Mouse (Mus musculus) cerebellum, adult 11-12 months (tissue): ENCODE measurements around the gene Ptpra.

Source experiments
- DNase-seq: peaks from one replicate; pipeline ENCODE4 v3.0.0; 2022

Ptpra gene

DNA sequence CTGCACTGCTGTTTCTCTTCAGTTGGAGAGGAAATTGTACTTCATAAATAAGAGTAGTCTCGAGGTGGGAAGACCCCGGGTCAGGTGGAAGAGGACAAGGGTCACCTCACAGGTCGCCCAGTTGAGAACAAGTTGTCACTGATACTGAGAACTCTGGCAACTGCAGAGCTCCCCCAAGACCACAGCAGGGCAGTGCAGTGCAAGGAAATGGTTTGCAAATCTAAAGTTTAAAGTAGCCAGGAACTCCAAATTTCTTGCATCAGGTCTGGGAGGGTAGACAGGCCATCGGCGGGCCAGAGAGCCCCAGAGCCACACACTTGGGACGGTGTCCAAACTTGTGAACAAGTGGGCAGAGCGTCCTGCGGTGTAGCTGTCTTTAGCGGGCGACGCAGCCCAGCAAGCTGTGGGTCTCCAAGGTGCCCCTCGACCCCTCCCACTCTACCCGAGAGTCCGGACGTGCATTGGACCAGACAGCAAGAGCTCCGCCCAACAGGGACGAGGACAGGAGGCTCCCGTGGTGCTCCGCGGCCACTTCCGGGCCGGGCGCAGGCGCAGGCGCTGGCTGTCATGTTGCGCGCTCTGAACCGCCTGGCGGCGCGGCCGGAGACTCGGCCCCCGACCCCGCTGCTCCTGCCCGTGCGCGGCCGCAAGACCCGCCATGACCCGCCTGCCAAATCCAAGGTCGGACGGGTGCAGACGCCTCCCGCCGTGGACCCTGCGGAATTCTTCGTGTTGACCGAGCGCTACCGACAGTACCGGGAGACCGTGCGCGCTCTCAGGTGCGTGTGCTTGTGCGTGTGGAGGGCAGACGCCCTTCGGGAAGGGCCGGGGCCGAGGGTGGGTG, 113.4 kb downstream of the Ptpra start, which contains the start of gene Mrps26:
Mrps26 (plus strand) TSS at position 531 of the 844 bp plus-strand sequence.
- peak; percentile 94 for DNase-seq

DNA sequence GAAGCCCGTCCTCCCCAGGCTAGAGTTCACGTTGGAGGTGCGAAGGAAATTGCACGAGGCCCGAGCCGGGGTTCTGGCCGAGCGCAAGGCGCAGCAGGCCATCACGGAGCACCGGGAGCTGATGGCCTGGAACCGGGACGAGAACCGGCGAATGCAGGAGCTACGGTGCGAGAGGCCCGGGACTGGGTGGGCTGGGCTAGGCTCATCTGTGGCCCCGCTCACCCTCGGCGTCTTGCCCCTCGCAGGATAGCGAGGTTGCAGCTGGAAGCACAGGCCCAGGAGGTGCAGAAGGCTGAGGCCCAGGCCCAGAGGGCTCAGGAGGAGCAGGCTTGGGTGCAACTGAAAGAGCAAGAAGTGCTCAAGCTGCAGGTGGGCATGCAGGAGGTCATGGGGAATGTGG, 114.0 kb downstream of the Ptpra start:
- peak; percentile 45 for DNase-seq

DNA sequence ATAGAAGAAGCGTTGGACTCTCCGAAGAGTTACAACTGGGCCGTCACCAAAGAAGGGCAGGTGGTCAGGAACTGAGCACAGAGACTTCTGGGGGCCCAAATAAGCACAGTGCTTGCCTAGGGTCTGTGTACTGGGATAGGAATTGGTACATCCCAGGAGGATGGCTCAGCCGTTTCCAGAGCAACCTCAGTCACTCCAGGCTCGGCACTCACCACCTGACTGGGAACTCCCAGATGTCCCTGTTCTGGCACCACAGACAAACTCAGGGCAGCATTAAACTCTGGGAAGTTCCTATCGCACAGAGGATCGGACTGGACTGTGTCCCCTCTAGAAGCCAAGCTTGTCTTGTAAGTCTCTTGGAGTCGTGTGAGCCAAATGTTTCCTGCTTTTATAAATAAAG, 114.9 kb downstream of the Ptpra start:
- DNase-seq, result no peak

DNA sequence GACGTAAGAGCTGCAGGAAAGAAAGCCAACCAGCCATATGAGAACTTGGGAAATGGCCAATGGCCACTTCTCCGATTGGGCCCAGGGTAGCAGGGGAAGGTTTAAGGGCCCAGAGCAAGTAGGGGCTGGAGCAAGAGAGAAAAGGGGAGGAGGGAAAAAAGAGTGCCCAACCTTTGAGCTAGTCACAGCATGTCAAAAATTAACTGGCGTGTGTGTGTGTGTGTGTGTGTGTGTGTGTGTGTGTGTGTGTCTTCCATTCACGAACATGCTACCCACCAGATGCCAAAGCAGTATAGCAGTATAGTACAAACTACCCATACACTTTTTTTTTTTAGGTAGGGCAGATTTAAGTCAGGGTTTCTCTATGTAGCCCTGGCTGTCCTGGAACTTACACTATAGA, 118.8 kb downstream of the Ptpra start:
- no peak for DNase-seq

DNA sequence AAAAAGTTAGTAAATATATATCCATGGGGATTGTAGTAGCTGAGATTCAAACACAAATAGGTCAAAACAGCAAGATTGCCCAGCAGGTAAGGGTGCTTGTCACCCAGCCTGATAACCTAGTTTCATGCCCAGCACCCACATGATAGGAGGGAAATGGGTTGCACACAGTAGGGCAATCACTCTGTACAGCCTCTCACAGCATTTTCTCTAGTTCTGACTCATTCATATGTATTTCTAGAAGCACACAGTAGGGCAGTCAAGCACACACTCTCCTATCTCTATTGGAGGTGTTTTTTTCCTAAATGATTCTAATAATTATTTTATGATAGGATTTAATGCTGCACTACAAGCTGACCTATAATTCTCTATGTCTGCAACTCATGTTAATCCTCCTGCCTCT, 119.8 kb downstream of the Ptpra start:
- no peak for DNase-seq

DNA sequence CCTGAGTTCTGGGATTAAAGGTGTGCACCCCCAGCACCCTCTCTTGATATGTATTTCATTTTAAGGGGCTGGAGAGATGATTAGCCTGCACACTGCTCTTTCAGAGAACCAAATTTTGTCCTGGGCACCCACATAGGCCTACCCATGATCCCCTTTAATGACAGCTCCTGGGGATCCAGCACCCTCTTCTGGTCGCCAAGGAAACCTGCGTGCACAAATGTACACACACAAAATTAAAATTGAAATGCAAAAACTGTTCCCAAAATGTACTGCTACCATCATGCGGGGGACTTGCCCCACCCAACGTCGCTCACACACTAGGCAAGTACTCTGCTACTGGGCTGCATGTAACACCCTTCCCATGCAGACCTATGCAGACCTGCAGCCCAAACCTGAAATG, 124.9 kb downstream of the Ptpra start:
- no peak for DNase-seq

DNA sequence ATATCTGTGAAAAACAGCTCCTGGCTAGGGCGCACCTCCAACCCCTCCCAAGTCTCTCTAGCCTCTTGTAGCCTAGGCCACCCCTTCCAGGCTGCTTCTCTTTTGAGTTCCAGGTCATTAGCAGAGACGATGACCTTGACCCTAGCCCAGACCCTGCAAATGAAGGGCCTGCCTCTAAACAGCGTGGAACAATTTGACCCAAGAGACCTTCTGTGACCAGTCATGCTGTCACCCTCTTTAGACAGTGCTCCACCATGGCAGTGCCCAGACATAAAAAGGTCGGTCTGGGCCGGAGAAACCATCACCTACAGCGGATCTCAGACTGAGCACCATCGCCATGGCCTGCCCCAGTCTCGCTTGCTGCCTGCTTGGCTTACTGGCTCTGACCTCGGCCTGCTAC, 125.8 kb downstream of the Ptpra start, which contains the start of gene Oxt:
Oxt (plus strand) TSS at position 301 of the 400 bp plus-strand sequence.
- no peak for DNase-seq

DNA sequence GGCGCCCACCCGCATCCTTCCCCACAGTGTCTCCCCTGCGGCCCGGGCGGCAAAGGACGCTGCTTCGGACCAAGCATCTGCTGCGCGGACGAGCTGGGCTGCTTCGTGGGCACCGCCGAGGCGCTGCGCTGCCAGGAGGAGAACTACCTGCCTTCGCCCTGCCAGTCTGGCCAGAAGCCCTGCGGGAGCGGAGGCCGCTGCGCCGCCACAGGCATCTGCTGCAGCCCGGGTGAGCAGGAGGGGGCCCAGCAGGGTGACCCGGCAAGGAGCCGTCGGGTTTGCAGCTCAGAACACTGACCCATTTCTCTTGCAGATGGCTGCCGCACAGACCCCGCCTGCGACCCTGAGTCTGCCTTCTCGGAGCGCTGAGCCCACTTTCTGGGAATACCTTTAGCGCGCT, 126.5 kb downstream of the Ptpra start:
- DNase-seq, result peak; percentile 50

DNA sequence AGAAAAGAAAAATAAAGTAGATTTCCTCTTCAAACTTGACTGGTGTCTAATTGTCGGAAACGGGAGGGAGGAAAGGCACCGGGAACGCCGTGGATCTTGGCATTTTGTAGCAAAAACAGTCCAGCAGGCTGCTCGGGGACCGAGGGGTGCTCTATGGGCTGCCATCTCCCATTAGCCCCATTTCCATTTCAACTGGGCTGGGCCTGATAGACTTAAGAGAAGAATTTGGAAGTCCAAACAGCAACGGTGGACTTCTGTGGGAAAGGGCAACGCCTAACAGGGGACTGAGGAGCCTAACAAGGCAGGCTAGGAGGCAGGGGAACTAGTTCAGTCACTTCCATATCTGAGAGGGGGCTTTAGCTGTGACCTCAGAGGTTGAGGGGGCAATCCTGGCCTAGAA, 126.9 kb downstream of the Ptpra start:
- DNase-seq, result no peak

DNA sequence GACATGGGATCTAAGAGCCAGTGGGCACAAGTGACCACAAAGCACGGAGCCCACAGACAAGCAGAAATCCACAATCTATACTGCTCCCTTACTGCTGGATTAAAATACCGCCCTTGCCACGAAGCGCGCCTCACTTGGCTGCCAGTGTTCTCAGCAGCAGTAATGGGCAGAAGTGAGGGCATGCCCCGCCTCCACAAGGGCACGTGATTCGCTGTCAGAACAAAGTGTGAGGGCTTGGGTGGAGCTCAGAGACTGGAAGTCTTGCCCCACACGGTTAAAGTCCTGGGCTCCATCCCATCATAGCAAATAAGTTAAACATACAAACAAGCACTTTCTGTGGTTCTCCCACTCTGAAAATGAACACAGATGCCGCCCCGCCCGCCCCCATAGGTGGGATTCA, 127.6 kb downstream of the Ptpra start:
- no peak for DNase-seq

DNA sequence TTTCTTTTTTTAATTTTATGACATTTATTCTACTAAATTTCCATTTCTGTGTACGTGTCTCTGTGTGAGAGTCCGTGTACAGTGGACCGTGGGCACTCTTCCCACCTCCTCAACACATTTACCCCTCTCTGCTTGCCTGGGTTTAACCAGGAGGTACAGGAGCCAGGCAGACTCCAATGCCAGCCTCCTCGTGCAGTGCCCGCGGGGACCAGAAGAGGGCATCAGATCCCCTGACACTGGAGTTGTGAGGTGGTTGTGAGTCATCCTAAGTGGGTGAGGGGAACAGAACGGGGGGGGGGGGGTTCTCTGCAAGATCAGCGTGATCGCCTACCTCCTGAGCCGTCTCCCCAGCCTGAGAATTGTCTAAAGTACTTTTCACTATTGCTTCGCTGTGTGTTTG, 128.1 kb downstream of the Ptpra start:
- peak; percentile 44 for DNase-seq

DNA sequence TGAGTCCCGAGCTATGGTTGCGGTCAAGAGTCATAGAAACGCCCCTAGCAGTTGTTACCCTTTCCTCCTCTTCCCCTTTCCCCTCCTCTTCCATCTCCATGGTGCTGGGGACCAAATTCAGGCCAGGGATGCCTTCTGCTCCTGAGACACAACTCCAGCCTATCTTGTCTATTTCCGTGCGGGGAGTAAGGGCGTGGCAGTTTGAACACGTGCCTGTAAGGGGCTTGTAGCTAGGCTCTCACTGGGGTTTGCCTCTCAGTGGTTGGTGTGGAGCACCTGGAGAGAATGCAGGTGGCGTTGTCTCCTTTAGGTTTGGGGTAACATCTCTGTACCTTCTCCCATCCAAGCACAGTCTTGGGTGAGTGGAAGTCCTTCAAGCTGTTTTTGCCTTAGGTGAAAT, 129.7 kb downstream of the Ptpra start:
- no peak for DNase-seq

DNA sequence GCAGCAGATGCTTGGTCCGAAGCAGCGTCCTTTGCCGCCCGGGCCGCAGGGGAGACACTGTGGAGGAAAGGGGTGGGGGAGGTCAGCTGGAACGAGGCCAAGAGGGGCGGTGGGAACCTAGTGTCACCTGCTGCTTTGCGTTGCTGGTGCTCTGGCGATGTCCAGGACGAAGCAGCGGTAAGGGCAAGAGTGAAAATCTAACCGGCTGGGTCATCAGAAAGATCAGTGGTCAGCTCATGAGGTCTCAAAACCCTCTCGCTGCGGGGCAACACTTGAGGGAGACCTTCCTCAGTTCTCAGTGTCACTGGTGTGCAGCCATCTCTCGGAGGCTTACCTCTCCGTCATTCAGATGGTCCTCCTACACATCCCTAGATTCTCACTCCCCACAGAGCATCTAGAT, 131.1 kb downstream of the Ptpra start:
- no peak for DNase-seq

DNA sequence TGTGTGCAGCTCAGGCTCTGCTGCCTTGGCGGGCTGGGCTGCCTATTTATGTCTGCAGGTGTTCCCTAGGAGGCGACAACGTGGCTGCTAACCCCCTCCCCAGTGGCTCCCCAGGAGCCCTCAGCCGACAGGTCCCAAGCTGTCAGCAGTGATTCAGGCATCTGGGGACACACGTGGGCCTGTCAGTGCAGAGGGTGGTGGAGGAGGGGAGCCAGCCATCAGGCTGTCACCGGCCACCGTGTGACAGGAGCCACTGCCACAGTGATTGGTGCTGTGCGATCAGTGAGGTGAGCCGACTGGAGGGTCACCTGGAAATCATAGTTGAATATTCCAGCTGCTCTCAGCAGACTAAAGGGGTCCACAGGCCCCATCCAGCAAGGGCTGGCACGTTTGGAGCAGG, 132.5 kb downstream of the Ptpra start, which contains the start of gene Avp:
Avp (minus strand) TSS at position 3 of the 400 bp plus-strand sequence.
- no peak for DNase-seq

DNA sequence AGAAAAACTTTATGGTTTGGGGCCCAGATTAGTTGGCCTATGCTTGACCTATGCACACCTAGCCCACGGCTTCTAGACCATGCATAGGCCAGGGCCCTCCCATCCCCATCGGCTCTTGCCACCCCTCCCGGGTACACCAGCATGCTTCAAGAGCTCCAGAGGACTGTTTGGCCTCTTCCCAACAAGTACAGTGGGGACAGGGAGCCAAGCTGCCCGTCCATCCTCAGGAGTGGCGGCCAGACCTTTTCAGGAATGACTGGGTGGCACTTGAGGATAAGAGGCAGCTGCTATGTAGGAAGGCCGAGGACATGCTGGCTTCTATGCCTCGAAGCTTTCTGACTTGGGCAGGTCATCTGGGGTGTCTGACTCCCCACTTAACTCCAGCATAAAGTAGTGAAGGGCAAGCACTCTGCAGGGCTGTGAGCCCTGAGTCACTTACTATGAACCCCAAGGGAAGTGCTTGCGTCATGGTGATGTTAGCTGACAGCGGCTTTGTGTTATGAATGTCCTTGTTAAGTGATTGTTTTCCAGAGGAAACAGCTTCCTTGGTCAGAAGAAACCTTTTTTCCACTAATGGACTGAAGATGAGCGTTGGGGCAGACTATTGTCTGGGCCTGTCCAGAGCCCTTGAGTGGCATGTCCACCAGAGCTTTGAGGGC, 134.0 kb downstream of the Ptpra start:
- DNase-seq, result no peak

DNA sequence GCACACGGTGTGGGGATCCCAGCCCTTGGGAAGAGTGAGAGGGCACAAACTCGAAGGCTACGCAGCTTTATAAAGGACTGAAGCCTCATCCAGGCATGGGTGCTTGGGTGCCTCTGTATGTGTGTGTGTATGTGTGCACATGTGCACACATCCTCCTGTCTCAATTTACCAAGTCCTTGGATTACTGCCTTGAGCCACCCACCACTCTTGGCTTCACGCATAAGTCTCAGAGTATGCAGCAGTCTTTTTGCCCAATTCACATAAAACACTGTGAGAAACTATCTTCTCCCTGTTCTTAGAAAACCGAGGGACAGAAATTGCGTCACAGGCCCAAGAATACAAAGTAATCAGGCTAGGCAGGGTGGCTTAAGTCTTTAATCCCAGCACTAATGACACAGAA, 135.9 kb downstream of the Ptpra start:
- DNase-seq, result no peak

DNA sequence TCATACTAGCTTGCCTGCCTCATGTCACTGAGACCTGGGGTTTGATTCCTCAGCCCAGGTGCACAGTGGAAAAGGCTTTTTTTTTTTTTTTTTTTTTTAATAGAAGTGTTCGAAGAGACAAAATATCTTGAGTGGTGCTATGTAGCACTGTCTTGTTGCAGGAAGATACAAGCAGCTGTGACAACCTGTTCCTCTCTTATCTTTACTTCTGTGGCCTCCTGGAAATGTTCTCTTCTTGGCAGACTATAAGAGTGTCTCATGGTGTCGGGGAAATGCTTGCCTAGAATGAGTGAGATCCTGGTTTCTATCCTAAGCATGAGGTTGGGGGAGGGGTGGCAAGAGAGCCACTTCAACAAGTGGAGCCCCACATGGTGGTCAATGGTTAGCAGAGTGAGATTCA, 138.3 kb downstream of the Ptpra start:
- no peak for DNase-seq

DNA sequence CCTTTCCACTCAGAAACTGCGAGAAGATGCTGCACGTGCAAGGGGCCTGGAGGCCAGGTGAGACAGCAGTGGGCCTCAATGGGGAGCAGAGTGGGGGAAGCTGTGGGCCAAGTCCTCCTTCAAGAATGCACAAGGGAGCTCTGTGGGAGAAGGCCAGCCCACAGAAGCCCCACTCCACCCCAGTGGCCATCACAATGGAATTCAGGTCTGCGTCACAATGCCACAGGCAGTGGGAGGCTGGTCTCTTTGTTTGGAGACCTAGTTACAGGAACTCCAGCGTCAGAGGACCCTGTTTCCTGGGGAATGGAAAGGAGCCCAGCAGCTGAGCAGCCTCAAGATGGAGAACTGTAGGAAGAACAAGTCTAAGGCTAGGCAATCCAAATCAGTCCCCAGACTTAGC, 139.1 kb downstream of the Ptpra start:
- no peak for DNase-seq

DNA sequence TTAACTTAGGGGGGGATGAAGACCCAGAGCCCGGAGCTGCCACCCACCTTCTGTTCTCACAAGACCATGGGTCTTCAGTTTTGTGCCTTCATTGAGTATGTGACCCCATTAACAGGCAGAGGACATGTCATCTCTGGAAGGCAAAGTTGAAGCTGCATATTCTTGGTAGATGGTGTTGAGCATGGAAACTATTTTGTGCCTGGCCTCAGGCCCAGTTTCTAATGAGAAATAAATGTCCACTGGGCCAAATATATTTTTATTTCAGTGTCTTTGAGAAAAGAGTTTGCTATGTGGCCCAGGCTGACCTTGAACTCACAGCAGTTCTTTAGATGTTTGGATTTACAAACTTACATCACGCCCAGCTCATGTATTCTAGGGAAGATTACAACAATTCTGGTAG, 139.7 kb downstream of the Ptpra start:
- no peak for DNase-seq

DNA sequence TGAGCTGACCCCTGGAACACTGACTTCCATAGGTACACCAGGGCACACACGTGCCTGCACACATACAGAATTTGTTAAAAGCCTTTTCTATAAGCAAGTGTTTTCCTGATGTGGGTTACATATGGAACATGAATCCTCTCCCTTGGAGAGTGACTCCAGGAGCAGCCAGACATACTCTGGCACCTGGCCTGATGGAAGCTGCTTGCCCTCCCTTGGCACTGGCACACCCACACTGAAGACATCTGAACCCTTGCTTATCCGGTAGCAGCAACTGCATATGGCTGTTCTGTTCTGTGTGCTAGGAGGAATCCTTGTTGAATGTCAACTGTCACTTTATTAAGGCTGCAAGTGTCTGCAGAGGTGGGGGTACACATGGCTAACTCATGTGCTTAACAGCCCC, 140.9 kb downstream of the Ptpra start:
- no peak for DNase-seq

DNA sequence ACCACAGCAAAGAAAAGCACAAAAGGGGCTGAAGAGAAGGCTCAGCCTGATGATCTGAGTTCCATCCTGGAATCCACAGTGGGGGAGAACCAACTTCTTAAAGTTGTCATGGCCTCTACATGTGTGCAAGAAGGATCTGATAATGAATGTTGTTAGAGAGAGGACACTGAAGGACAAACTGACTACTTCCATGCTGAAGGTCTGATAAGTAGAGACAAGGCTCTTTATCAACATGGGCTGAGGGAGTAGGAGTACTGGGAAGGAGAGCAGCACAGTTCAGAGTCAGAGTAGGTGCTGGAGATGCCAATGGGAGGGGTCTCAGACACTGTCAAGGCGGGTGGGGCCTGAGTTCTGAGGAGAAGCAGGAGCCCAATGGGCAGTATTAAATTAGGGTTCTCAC, 145.5 kb downstream of the Ptpra start:
- no peak for DNase-seq

DNA sequence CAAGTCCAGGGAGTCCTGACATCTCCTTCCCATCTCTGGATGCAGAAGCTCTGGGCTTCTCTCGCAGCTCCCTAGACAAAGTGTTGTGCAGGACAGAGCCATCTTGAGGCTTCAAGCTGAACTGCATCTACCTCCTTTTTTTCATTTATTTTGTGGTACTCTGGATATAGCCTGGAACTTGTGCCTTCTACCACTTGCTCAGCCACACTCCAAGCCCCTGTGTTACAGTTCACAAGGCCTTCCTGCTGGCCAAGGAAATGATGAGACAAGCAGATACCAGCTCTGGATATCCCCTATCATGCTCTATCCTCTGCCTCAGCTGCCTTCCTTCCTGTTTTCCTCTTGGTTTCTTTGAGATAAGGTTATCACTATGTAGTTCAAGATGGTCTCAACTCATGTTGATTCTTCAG, 147.5 kb downstream of the Ptpra start:
- no peak for DNase-seq

DNA sequence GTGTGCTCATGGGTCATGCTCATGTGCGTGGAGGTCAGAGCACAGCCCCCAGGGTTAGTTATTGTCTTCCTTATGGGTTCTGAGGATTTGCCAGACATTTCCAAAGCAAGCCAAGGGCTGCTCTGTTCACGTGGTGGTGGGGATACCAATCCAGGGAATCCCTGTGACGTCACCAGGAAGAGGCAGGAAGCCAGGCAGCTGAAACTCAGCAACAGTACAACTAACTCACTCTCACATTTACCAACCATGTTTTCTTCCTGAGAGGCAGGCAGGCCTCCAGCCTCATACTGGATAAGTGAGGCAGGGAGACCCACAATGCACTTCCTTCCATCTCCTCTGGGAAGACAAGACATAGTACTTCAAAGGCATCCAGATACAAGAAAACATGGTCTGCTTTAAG, 148.3 kb downstream of the Ptpra start:
- no peak for DNase-seq

DNA sequence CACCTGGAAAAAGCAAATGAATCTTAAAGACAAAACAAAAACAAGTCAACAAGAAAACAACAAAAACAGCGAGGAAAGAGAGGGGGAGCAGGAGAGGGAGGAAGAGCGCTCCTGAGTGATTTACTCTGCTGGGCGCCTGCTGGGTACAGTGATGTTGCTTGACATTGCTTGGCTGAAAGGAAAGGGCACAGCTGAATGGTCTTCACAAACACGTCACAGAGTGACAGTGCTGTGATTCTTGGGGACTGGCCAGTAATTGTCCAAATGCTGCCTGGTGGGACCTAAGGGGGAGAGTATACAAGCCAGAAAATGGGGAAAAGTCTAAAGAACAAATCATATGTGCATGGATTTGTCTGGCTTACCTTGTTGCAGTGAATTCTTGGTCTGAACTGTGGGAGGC, 152.1 kb downstream of the Ptpra start:
- DNase-seq, result no peak
